8 mouse cellular contexts compared by ENCODE assay signal in the genomic region with DNA sequence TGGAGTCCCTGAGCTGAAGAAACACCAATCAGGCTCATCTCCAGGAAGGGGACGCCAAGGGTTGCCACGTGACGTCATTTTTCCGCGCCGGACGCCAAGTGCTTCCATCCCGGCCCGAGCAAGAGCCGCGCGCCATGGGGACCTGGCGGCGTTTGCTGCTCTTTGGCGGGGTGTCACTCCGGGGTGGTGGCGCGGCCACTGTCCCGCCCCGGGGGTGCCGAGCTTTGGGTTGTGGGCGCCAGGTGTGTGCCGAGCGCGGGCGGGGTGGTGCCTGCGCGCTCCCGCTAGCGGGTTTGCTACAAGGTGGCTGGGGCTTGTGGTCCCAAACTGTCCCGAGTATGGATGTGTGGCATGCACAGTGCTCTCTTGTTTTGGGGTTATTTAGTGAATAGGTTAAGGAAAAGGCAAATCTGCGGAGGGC. TPM values are rescaled to one million over a fixed set of nuclear protein-coding genes. Genes with fewer than 3 reads are reported as not detected.
DNase-seq lines count a peak whose midpoint lies in the region; ATAC-seq and TF ChIP-seq lines count a peak whose summit lies in the region.

A gene (plus strand): TSS at position 88 of the 421 bp plus-strand sequence.

- under 1% methylated on average over 32 of the region's 32 CpGs for WGBS in heart, embryonic 12.5 days
- WGBS in kidney, postnatal 0 days = under 1% methylated on average over 32 of the region's 32 CpGs
- under 1% methylated on average over 32 of the region's 32 CpGs for WGBS in liver, embryonic 11.5 days
- under 1% methylated on average over 32 of the region's 32 CpGs for WGBS in stomach, embryonic 14.5 days

- H3K27ac ChIP-seq in heart, embryonic 12.5 days (ENCODE audit: poor library complexity, severe bottlenecking) = no peak within 1 kb of the TSS
- no peak within 1 kb of the TSS for H3K27ac ChIP-seq in kidney, postnatal 0 days
- no peak within 1 kb of the TSS for H3K27ac ChIP-seq in liver, embryonic 11.5 days (ENCODE audit: low read depth, low read length)
- no peak within 1 kb of the TSS; the same call in 1 of the 2 replicates for H3K27ac ChIP-seq in stomach, embryonic 14.5 days (ENCODE audit: low read length)

- no peaks in the 10 kb centered on the region for H3K4me1 ChIP-seq in heart, embryonic 12.5 days (replicated peaks)
- no peaks in the 10 kb centered on the region for H3K4me1 ChIP-seq in kidney, postnatal 0 days (replicated peaks; ENCODE audit: insufficient read depth, low read length)
- H3K4me1 ChIP-seq in liver, embryonic 11.5 days (replicated peaks; ENCODE audit: control insufficient read depth, insufficient read depth, low read length) = no peaks in the 10 kb centered on the region
- H3K4me1 ChIP-seq in stomach, embryonic 14.5 days (ENCODE audit: control insufficient read depth, insufficient read depth, low read length) = no peaks in the 10 kb centered on the region

- H3K9ac ChIP-seq in heart, embryonic 12.5 days = peak within 1 kb of the TSS; percentile 87
- peak within 1 kb of the TSS; percentile 91 for H3K9ac ChIP-seq in kidney, postnatal 0 days (ENCODE audit: low read depth, low read length)
- H3K9ac ChIP-seq in liver, embryonic 11.5 days (ENCODE audit: low read depth, low read length) = peak within 1 kb of the TSS; percentile 76
- H3K9ac ChIP-seq in stomach, embryonic 14.5 days (replicated peaks; ENCODE audit: low read depth, low read length) = peak within 1 kb of the TSS; percentile 80

- H3K4me2 ChIP-seq in heart, embryonic 12.5 days = peak within 1 kb of the TSS; percentile 64
- H3K4me2 ChIP-seq in kidney, postnatal 0 days (ENCODE audit: low read length) = peak within 1 kb of the TSS; percentile 60
- H3K4me2 ChIP-seq in liver, embryonic 11.5 days = peak within 1 kb of the TSS; percentile 64
- H3K4me2 ChIP-seq in stomach, embryonic 14.5 days (replicated peaks; ENCODE audit: low read depth, low read length) = peak within 1 kb of the TSS; percentile 51

- no peak for TF ChIP-seq CTCF in kidney, postnatal 0 days (IDR thresholded peaks at IDR 0.05; ENCODE audit: low read depth)

- H3K36me3 ChIP-seq in heart, embryonic 12.5 days = no peaks in the 10 kb centered on the region
- H3K36me3 ChIP-seq in kidney, postnatal 0 days (ENCODE audit: insufficient read depth, low read length) = no peaks in the 10 kb centered on the region
- H3K36me3 ChIP-seq in liver, embryonic 11.5 days (ENCODE audit: control insufficient read depth, insufficient read depth, low read length) = no peaks in the 10 kb centered on the region
- H3K36me3 ChIP-seq in stomach, embryonic 14.5 days (ENCODE audit: control insufficient read depth, insufficient read depth, low read length) = no peaks in the 10 kb centered on the region

- peak; percentile 94 for DNase-seq in CD4-positive helper T cell, adult 2 months (ENCODE audit: low read depth, low spot score)
- peak; percentile 89 for DNase-seq in brain, embryonic 18.5 days (ENCODE audit: low read depth, low spot score)
- peak; percentile 95 for DNase-seq in kidney, postnatal 0 days (ENCODE audit: low spot score)
- DNase-seq in liver, embryonic 11.5 days (ENCODE audit: low spot score) = peak; percentile 95
- peak; percentile 95 for DNase-seq in naive thymus-derived CD4-positive, alpha-beta T cell, adult 2 months (ENCODE audit: low read depth)

- H3K27me3 ChIP-seq in heart, embryonic 12.5 days (replicated peaks) = 0 out of 2 replicates have a peak, but pooled peaks cover 4% of the 10 kb centered on the region
- no peaks in the 10 kb centered on the region for H3K27me3 ChIP-seq in kidney, postnatal 0 days (ENCODE audit: insufficient read depth, low read length)
- no peaks in the 10 kb centered on the region for H3K27me3 ChIP-seq in liver, embryonic 11.5 days (replicated peaks; ENCODE audit: control insufficient read depth, insufficient read depth, low read length)
- H3K27me3 ChIP-seq in stomach, embryonic 14.5 days (ENCODE audit: control insufficient read depth, insufficient read depth, low read length) = no peaks in the 10 kb centered on the region

- no peaks in the 10 kb centered on the region for H3K9me3 ChIP-seq in heart, embryonic 12.5 days (replicated peaks)
- no peaks in the 10 kb centered on the region for H3K9me3 ChIP-seq in kidney, postnatal 0 days (replicated peaks; ENCODE audit: low read length)
- H3K9me3 ChIP-seq in liver, embryonic 11.5 days (ENCODE audit: control insufficient read depth, low read length) = no peaks in the 10 kb centered on the region
- no peaks in the 10 kb centered on the region for H3K9me3 ChIP-seq in stomach, embryonic 14.5 days (ENCODE audit: control insufficient read depth, low read depth, low read length)

- H3K4me3 ChIP-seq in heart, embryonic 12.5 days = peak within 1 kb of the TSS; percentile 83
- H3K4me3 ChIP-seq in kidney, postnatal 0 days (replicated peaks; ENCODE audit: low read depth, low read length) = peak within 1 kb of the TSS; percentile 97
- H3K4me3 ChIP-seq in liver, embryonic 11.5 days (ENCODE audit: low read depth, low read length) = peak within 1 kb of the TSS; percentile 73
- peak within 1 kb of the TSS; percentile 74 for H3K4me3 ChIP-seq in stomach, embryonic 14.5 days (ENCODE audit: low read depth, low read length)

- ATAC-seq in erythroid progenitor cell, adult 5-6 weeks (replicated peaks; ENCODE audit: low FRiP score, poor library complexity, severe bottlenecking) = peak; percentile 88
- peak; percentile 89 for ATAC-seq in heart, embryonic 12.5 days (ENCODE audit: insufficient number of reproducible peaks, low FRiP score)
- ATAC-seq in kidney, postnatal 0 days (replicated peaks; ENCODE audit: low FRiP score, low read depth) = peak; percentile 98
- peak; percentile 95 for ATAC-seq in liver, embryonic 11.5 days (replicated peaks; ENCODE audit: low FRiP score)
- peak; percentile 92 for ATAC-seq in stomach, embryonic 14.5 days (ENCODE audit: insufficient number of reproducible peaks, insufficient read depth, low FRiP score, low read depth)

RNA-seq across cellular contexts. Expression of the gene that starts here (rescaled TPM):
- 2.1 TPM in 1 of 2 replicates, not detected in the other for total RNA-seq in erythroid progenitor cell, adult 5-6 weeks (2015; ENCODE audit: low replicate concordance)
- 5.1 TPM in 1 of 2 replicates, not detected in the other for total RNA-seq in erythroid progenitor cell, adult 5-6 weeks (2017; ENCODE audit: low replicate concordance)
- polyA plus RNA-seq in heart, embryonic 12.5 days (2016; fragmentation: Nextera tagmentation; extraction: Ambion mirVana) = 11.0 and 11.6 TPM in 2 replicates
- 13.8 and 14.7 TPM in 2 replicates for polyA plus RNA-seq in kidney, postnatal 0 days (2015; fragmentation: Nextera tagmentation; extraction: Ambion mirVana)
- polyA plus RNA-seq in liver, embryonic 11.5 days (2014; fragmentation: Nextera tagmentation; extraction: Ambion mirVana) = 12.4 and 13.3 TPM in 2 replicates
- 14.9 and 15.8 TPM in 2 replicates for polyA plus RNA-seq in stomach, embryonic 14.5 days (2014; fragmentation: Nextera tagmentation; extraction: Ambion mirVana)
